Mouse (Mus musculus): ENCODE data around the gene Vmn1r22.
A peak's percentile ranks its signal among the peaks of the same experiment; 100 is the strongest.
"Not testable (repeated sequence)": the region's sequence is repeated elsewhere in the genome, so short reads cannot be mapped to it uniquely, and the experiment has no call there.

The Vmn1r22 gene

GRCm38 (mm10) chr6:57907928-57908327 lies at the start of gene Vmn1r22:
Vmn1r22 (minus strand) TSS chr6:57908028.
- no peak for DNase-seq (ENCODE audit: low read depth, low spot score)

GRCm38 (mm10) chr6:57926738-57927137 lies 18.9 kb upstream of the Vmn1r22 start, which contains the start of gene Vmn1r23:
Vmn1r23 (minus strand) TSS chr6:57926838.
- DNase-seq (ENCODE audit: low read depth, low spot score): no peak

- peak; percentile 47 for DNase-seq (ENCODE audit: low read depth, low spot score)
Measured at GRCm38 (mm10) chr6:57859043-57860042, 48.5 kb downstream of the Vmn1r22 start.

GRCm38 (mm10) chr6:57851177-57851576 lies 56.7 kb downstream of the Vmn1r22 start:
- DNase-seq (ENCODE audit: low read depth, low spot score): not testable (repeated sequence)

- DNase-seq (ENCODE audit: low read depth, low spot score): no peak
Measured at GRCm38 (mm10) chr6:57850286-57850685, 57.5 kb downstream of the Vmn1r22 start, which contains the start of gene Vmn1r21. Vmn1r21 (minus strand) TSS chr6:57850343.

All from ZHBTc4 (cell line).